Mouse (Mus musculus): ENCODE results near the gene Ing1. TPM values are rescaled to one million over a fixed set of nuclear protein-coding genes. Genes with fewer than 3 reads are reported as not detected.
"Not testable (repeated sequence)": the region's sequence is repeated elsewhere in the genome, so short reads cannot be mapped to it uniquely, and the experiment has no call there.

Gene Ing1
- total RNA-seq, 4 experiments from 2014 or later = 10.9 to 13.4 (median 12.5) TPM

DNA sequence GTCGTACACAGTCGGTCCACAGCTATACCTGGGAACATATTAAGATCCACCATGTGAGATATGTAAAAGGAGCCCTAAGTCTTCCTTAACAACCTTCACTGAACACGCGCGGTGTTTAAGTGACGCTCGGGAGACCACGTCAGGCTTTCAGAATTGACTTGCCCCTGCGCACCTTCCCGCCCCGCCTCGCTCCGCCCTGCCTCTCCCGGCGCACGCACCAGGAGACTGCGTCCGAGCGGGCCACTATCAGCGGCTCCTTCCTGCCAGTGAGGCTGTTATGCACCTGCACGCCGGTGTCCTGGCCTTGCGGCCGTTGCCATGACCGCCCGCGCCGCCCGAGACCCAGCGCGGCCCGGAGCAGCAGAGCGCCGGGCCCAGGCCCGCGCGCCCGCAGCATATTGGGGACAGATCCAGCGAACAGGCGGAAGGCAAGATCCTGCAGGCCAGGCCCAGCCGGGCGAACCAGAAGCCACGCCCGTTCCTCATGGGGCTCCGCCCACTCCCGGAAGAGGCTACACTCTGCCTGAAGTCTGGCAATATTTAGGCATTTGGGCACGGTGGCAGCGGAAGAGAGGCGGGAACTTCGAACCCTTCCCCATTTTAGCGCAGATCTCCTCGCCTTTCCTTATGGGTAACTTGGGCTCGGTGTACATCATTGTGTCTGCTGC, 5.0 kb upstream of the Ing1 start, which contains the start of gene Cars2:
Gene Cars2 (minus strand): TSS at position 503 of the 668 bp plus-strand sequence.
- peak; percentile 86 to 88 for DNase-seq (ENCODE audit: low spot score in 2 of 2)

DNA sequence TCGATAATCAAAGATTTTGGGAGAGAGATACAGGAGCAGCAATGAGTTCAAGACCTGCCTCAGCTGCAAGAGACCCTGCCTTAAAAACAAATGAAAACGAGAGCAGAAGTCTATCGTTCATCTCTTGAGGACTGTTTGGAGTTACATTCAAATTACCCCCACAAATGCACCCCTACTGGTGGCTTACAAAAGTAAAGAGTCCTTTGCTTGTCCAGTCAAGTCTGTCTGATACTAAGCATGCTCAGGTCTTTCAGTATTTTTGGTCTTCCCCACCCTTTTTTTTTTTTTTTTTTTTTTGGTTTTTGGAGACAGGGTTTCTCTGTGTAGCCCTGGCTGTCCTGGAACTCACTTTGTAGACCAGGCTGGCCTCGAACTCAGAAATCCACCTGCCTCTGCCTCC, 3.9 kb upstream of the Ing1 start:
- not testable (repeated sequence) for DNase-seq (ENCODE audit: low spot score in 2 of 2)

DNA sequence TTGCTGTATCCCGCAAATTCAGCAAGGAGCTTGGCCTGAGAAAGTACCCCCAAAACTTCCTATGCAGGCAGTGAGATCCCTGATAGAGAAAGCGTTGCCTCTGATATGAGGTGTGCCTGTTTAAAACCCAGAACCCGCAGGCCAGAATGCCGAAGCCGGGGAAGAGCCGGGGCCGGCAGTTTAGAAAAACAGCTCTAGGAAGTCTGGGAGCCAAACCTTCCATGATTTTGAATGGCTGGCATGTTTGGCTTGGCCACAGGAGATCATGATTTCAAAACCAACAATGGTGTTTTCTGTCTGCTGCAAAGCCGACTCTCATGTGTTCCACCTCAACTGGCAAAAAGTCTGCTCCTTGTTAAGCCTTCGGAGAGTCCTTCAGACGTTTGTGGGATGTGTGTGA, 3.0 kb upstream of the Ing1 start:
- no peak for DNase-seq (ENCODE audit: low spot score in 2 of 2)

DNA sequence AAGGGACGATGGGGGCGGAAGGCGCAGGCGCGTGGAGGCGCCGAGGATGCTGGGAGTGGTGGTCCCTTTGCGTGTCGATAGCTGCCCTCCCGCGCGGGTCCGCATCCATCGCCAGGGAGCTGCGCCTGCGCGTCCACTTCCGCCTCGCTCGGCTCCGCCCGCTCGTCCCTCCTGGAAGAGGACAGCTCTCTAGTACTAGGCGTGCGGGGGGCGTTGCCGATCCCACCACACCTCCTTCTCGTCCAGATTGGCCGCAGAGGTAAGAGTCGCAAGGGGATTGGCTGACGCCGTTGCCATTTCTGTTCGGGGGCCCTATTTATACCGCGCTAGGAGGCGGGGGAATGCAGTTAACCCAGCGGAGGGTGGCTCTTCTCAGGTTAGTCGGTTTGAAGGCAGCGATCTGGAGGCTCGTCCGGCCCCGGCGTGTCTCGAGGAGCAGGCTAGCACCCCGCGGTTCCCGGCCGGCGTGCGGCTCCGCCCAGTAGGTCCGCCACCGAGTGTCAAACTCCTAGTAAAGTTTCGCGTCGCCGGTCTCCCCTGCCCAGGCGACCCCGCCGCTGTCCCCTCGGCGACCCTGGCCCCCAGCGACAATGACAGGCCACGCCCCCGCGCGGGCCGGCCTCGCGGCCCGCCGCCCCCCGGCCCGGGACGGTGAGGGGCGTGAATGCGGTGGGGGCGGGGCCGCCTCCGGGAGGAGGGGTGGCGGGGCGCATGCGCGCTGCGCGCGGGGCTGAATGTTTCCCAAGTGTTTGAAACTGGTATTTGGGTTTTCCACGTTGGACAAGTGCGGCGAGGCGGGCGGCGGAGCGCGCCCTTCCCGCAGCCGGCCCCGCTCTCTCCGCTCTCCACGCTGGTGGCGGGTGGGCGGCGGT, 585 bp downstream of the Ing1 start:
- peak; percentile 98 to 99 for DNase-seq (ENCODE audit: low spot score in 2 of 2)

DNA sequence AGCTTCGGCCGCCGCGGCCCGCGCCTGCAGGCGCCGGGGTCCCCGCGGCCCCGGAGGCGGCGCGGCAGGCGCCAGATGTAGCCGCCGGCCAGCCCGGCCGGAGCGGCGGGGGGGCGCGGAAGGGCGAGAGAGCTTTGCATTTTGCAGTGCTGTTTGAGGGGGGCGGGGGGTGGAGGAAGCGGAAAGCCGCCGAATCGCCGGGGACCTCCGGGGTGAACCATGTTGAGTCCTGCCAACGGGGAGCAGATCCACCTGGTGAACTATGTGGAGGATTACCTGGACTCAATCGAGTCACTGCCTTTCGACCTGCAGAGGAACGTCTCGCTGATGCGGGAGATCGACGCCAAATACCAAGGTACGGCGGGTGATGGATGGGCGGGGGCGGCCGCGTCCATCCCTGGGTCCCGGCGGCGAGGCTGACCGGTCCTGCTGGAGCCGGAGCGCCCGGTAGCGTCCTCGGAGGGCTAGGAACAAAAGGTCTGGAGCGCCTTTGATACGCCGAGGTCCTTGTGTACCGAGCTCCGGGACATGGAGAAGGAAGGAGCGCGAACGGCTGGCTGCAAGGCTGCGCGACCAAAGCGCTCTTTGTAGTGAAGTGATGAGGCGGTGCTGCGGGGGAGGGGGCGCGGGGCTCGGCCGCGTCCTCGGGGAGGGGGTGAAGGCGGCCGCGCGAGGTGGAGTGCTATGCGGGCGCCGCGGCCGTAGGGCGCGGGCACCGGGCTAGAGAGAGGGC, 1.5 kb downstream of the Ing1 start:
- DNase-seq (ENCODE audit: low spot score in 2 of 2) = no peak

DNA sequence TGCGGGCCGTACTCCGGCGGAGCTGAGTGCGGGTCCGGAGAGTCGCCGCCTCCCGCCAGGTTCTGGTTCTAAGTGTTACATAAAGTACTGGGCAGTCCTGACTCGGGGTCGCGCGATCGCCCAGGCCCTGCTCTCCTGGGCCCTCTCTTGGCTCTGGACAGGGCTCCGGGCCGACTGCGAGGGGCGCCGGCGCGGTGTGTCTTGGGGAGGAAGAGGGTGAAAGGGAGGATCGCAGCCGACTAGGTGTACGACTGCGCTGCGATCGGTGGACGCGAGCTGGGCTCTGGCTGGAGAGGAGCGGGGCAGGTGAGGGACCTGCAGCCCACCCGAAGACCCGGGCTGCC, 2.0 kb downstream of the Ing1 start:
- DNase-seq (ENCODE audit: low spot score in 2 of 2) = no peak

DNA sequence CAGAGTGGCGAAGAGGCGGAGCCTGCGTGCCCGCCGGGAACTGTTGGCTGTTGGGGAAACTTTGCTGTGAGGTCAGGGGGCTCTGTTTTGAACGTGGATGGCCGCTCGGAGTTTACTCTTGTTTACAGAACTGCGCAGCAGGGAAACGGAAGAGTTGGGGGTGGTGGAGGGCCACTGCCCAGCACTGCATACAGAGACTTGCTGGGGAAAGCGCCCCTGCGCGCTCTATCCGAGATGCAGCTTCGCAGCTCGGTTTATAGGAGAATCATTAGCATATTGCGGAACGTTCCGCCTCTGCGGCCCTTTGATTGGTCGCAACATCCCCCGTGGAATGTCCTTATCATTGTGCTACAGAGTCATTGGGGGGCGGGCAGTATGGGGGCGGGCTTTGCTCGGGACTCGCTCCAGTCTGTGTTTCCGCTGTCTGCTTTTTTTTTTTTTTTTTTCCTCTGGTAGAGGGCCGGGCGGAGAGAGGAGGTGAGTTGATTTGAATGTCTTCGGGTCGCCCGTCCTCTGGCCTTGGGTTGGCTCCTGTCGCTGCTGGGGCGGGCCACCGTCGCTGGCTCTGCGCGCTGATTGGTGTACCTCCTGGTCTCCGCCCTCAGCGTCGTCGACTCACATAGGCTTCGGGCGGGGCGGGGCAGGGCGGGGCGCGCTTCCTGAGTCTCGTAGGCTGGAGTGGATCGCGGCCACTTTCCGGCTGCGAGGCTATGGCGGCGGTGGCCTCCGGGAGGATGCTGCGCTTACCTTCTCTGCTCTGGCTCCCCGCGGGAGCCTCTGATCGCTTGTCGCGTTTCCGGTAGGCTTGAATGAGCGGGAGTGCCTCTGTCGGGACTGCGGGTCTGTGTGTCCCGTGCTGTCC, 2.6 kb downstream of the Ing1 start:
- DNase-seq (ENCODE audit: low spot score in 2 of 2) = peak; percentile 96 to 97

DNA sequence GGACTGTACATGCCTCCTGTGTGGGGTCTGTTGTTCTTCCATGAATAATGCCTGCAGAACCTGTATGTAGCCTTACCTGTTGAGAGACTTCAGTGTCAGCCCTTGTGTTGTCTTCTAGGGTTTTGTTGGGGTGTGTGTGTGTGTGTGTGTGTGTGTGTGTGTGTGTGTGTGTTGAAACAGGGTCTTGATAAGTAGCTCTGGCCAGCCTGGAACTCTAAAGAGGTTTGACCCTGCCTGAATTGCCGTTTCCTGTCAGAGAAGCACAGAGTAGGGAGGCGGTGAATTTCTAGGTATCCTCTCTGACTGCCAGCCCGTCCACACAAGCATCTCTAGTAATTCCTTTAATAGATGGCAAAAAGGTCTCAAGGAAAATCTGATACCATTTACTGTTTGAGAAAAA, 4.1 kb downstream of the Ing1 start:
- DNase-seq (ENCODE audit: low spot score in 2 of 2) = no peak

DNA sequence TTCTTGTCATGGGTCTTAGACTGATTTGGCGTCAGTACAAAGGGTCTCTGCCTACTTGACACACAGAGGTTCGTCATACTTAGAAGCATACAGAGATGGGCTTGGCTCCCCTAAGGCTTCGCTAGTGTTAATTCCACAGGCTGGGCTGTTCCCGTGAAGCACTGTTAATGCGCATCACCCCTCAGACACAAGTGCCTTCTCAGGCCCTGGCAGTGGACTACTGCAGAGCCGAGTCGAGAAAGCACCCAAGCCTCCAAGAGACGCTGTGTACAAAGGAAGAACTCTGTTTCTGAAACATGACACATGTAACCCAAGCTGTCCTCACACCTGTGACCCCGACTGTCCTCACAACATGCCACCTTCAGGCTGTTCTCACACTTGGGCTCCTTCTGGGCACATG, 4.8 kb downstream of the Ing1 start:
- no peak for DNase-seq (ENCODE audit: low spot score in 2 of 2)

DNA sequence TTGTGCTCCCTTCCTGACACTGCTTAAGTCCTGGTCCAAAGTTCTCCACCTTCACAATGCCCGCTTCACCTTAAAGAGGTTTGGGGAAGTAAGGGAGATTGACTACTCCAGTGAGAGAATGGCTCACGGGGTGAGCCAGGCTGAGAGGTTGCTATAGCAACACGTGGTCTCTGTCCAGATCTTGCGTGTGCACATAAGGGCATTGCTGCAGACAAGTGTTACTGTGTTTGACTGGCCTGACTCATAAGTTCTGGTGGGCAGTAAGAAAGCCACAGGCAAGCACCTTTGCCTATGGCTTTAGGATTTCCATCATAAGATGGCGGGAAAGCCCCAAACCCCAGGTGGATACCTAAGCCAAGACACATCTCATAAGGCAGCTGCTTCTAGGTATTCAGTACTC, 8.9 kb downstream of the Ing1 start:
- no peak for DNase-seq (ENCODE audit: low spot score in 2 of 2)

DNA sequence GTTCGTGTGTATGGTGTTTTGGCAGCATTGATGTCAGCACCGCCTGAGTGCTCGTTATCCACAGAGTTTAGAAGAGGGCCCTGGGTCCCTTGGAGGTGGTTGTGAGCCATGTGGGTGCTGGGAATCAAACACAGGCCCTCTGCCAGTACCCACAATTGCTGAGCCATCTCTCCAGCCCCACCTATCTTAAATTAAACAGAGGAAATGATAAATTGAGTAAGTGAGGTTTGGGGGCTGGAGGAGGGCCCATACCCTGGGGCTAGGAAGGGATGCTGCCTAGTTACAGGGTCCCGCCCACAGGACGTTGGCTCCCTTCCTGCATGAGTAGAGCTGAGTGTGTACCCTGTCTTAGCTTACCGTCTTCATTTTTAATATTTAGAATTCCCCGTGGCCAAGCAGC, 9.3 kb downstream of the Ing1 start:
- no peak for DNase-seq (ENCODE audit: low spot score in 2 of 2)

DNA sequence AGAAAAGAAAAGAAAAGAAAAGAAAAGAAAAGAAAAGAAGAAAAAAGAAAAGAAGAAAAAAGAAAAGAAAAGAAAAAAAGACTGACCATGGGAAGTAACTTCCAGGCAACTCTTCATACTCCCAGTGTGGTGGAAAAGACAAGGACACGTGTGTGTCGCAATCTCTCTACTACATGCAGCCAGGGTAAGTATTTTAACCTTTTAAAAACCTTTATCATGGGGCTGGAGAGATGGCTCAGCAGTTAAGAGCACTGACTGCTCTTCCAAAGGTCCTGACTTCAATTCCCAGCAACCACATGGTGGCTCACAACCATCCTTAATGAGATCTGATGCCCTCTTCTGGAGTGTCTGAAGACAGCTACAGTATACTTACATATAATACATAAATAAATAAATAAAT, 12.8 kb downstream of the Ing1 start:
- DNase-seq (ENCODE audit: low spot score in 2 of 2) = not testable (repeated sequence)

DNA sequence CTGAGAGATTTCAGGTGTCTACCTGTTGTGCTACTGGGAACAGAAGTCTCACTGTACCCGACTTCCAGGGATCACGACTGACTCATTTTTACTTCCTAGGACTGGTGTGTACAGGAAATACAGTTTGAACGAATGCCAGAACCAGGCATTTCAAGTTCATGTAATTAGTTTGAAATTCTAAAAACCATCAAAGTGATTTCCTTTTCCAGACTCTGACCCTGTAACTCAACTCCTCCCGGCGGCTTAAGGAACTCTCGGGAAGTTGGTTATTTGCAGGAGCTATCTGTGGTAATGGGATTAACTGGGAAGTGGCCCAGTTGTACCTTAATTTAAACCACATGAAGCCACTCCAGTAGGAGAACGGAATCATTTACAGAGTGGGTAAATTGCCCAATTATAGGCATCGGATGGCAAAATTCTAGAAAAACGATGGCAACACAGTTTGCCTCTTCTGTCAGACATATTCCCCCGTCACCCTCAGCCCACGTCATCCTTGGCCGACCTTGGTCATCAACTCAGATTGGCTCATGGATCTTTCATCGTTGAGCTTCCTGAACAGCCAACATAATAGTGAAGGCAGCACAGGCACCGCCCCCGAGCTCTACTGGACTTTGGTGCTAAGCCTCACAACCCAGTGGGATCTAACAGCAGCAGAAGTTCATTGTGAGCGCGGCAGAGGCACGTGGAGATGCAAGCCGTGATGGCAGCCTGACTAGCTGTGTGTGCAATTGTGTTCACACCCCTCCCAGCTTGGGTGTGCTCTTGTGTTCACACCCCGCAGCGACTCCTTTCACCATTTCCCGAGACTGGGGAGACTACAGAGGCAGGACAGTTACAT, 14.1 kb downstream of the Ing1 start:
- DNase-seq (ENCODE audit: low spot score in 2 of 2) = no peak

DNA sequence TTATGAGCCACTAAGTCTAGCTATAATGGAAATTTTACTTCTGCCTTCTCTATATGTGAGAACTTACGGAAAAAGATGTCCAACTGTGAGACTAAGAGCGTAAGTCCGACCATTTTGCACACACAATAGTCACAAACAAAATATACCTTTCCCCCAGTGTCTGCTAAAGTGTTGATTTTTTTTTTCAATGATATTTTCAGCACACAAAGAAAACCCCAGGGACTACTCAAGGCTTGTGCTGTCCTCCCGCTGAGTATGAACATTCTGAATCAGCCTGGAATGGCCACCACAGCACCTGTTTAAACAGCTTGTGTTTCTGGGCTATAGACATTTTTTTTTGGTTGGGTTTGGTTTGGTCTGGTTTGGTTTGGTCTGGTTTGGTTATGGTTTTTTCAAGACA, 15.4 kb downstream of the Ing1 start:
- DNase-seq (ENCODE audit: low spot score in 2 of 2) = no peak

DNA sequence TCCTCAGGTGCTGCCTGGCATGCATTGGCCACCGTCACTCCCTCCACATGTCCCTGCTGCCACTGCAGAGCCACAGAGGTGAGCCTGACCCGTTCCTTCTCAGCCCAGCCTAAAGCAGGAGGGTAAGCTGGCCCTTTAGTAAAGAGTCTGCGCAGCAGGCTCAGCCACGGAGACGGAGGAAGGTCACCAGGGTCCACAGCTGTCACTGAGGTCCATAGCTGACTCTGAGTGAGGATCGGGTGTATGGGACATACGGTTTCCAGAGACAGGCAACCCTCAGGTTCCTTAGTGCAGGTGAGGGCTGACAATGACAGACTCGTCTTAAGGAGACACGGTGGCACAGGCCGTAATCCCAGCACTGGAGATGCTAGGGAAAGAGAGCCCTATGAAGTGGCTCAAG, 16.6 kb downstream of the Ing1 start:
- no peak for DNase-seq (ENCODE audit: low spot score in 2 of 2)

DNA sequence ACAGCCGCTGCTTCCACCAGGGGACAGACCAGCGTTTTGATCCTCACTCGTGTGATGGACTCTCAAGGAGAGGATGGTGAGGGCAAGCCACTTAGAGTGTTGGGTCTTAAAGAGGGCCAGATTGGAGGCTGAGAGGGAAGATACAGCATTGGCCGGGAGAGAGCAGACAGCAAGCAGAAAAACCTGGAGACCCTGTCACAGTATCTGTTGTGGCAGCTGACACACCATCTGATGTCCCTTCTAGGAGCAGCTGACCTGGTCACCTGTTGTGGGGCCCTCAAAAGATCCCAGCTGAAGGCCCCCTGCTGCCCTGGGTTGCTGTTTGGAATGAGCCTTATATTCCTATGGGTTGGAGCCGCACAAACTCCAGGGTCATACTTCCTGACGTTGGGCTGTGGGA, 17.1 kb downstream of the Ing1 start:
- no peak for DNase-seq (ENCODE audit: low spot score in 2 of 2)

DNA sequence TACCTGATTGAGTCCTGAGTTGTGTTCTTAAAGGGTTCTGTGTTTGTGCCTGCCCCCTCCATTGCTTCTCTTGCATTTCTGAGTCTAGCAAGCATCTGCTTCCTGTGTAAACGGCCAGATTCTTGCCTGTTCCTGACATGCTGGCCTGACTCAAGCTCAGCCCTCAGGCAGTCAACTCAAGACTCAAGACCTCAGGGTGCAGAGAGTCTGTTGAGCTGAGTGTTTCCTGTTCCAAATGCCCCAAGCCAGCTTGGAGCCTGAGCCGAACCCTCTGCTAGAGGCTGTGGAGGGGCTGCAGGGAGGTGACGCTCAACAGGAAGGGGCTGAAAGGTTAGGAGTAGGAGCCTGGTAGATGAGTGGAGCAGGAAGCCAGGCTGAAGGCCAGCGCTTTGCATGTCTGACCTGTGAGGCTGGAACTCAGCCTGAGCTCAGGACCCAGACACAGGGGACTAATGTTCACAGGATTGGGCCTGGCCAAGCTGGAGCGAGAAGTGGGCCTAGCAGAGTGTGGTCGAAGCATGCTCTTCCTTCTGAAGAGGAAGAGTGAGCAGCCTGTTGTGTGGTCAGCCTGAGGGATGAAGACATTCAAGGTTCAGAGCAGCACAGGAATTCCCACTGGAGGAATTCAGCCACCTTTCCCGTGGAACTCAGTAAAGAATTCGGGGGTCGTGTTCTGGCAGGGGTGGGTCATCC, 19.7 kb downstream of the Ing1 start:
- DNase-seq (ENCODE audit: low spot score in 2 of 2) = no peak

DNA sequence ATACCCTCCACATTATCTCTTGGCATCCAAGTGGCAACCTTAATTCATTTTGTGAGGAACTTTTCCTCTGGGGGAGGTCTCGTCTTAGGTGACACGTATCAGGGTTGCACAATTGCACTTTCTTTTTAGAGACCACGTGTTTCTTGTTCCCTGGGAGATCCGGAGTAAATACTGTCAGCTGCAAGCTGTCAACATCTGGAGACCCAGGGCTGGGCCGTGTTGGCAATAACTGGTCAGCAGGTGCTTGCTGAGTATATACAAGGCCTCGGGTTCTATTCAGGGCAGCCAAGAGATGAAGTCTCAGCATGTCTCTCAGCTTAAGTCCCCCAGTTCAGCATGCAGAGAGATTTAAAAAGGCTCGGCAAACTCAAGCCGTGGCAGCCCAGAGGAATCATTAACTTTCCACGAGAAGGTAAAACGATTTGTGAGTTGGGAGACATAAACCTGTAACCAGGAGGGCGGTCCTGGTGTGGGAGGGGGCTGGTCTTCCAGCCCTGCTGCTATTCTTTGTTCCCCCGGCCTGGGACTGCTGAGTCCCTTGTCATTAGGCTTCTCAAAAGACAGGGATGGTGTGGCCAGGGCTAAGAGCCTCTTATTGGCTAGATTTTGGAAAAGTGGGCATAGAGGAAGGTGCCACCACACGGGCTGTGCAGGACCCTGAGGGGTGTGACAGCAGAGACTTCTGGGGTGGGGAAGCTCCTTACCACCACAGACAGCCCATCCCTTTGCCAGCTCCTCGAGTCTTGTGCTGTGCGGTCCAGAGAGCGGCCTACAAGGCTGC, 20.4 kb downstream of the Ing1 start:
- no peak for DNase-seq (ENCODE audit: low spot score in 2 of 2)

Data from gastrocnemius, adult 8-10 months (tissue).